Mouse (Mus musculus): Measurements from ENCODE around the gene Serhl.

Serhl gene

DNA sequence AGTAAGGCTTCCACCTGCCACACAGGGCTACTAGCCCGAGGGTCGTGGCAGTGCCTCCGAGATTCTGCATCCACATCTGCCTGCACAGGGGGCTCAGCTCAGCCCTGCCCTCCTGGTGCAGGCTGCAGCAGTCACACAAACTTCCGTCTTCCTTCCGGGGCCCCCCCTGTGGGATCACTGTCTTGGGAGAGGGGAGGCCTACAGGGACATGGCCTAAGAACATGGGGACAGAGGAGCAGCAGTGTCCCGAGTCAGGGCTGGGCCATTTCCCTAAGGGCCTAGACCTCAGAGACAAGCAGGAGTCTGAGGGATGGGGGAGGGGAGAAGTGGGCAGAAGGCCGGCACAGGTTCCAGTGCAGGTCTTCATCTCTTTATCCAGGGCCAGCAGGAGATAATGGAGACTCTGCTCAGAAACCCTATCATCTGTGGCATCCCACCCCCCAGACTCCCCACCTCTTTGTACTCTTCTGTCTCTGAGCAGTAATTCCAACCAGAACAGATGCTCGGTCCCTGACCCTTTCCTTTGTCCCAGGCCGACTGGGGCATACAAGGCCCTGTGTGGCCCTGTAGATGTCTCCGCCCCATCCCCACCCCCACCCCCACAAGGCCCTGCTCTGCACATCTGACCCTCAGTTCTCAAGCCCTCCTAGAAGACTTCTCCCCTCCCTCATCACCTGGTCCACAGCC, 71.9 kb downstream of the Serhl start:
- ATAC-seq (ENCODE audit: low TSS enrichment) = no peak

DNA sequence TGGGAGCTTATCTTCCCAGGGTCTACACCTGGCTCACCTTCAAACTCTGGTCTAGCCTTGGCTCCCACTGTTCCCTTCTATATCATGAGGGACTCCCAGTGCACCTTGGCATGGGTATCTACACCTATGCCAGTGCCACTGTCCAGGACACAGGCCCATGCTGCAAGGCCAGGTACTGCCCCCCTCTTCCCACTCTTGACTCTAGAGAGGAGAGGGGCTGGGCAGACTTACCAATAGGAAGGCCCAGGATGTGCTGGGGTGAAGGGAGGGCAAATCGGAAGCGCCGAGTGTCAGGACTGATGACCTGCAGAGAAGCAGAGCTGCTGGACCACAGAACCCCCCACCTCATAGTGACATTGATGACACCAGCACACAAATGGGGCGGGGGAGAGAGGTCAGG, 72.7 kb downstream of the Serhl start:
- no peak for ATAC-seq (ENCODE audit: low TSS enrichment)

DNA sequence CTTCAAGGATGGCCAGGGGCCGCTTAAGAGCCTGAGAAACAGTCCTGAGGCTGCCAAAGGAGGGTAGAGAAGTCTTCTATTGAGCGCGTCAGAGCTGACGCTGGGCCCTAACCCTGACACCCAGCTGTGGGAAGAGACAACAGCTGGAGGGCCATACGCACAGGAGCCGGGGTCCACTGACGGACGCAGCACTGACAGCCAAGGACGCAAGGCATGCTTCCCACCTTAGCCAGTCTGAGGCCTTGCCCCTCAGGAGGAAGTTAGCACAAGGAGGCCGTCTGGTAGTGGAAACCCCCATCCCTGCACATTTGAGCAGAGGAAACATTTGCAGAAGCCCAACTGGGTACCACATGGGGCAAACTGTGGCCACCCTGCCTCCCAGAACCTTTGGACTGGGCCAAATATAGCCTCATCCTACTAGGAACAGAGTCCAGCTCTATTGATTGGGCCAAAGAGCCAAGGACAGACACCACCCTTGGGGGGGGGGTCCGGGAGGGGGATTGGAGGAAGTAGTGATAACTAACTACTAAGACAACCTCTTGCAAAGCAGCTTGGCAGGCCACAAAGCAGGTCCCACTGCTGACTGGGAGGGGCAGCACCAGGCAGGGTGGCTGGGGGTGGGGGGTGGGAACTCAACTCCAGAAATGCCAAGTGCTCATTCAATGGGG, 73.6 kb downstream of the Serhl start:
- no peak for ATAC-seq (ENCODE audit: low TSS enrichment)

DNA sequence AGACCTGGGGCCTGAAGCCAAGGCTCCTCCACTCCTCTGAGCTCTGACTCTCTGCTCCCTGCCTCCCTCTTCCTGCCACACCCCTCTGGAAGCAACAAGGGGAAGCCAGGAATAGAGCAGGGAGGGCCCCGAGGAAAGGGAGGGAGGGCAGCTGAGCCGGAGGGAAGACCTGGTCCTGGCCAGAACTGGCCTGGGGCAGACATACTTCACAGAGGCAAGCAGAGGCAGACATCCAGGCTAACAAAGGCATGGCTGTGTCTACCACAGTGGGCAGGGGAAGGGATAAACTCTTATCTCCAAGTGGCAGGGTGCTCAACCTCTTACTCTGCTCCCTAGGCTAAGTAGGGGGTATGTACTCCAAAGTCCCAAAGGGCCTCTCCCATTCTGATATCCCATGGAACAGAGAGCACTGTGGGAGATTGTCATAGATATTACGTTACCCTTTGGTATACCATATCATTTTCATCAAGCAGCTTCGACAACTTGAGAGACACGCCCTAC, 75.7 kb downstream of the Serhl start:
- ATAC-seq (ENCODE audit: low TSS enrichment) = no peak

DNA sequence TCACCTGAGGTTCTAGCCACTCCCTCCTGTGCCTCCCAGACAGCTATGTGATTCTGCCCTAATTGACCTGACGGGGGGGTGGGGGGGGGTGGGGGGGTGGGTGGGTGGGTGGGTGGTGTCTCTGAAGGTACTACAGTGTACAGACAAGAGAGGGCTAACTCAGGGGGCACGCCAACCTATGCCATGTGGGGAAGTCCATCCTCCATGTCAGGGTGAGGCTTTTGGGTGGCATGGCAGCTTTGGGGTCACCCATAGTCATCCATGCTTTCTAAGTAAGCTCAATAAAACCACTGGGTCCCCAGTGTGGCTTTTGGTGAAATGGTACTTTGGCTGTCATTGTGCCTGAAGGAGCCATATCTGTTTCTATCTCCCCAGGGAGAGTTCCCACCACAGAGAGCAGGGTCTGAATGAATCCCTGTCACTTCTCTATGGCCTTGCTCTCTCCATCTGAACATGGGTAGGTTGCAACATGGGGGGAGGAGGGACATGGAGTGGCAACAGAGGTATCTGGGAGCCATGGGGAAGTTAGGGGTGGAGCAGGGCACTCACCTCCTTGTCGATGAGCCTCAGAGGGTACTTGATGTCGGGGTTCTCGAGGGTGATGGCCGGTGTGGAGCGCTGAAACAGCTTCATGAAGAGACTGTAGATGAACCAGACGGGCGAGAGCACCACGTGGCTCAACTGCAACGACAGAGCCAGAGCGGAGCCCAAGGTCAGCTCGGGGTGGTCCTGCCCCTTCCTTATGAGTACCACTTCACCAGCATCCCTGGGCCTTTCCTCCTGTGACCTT, 76.4 kb downstream of the Serhl start:
- ATAC-seq (ENCODE audit: low TSS enrichment) = no peak
